Mouse (Mus musculus): ENCODE data around the gene Tmcc3. TPM values are rescaled to one million over a fixed set of nuclear protein-coding genes. Genes with fewer than 3 reads are reported as not detected.
A peak's percentile ranks its signal among the peaks of the same experiment; 100 is the strongest.

Tmcc3 gene
- polyA plus RNA-seq, 1 experiment from 2014 or later = 4.8 TPM

DNA sequence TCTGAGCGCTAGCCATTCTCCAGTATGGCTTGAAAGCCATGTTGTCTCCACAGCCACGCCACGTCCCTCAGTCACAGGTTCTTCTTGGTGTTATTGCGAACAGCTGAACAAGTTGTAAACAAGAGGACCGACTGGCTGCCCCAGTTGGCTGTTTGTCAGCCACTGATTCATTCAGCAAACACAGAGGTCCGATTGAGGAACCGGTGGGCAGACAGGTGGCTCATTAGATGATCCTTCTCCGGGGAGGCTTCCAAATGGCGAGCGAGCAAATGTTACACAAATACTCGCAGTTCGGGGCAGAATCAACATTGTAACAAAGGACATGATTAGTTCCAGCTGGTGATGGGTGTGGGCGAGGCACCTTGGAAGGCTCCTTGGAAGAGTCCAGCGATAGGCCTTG lies 256.2 kb downstream of the Tmcc3 start:
- no peak overlapping the region for H3K27ac ChIP-seq (replicated peaks)
- H3K9me3 ChIP-seq = no peaks in the 10 kb centered on the region
- 79% methylated on average over 14 of the region's 14 CpGs for WGBS
- no peak for ATAC-seq (ENCODE audit: low FRiP score, low read depth)
- no peak overlapping the region for H3K4me3 ChIP-seq
- no peaks in the 10 kb centered on the region for H3K27me3 ChIP-seq
- no peaks in the 10 kb centered on the region for H3K36me3 ChIP-seq
- H3K9ac ChIP-seq (replicated peaks) = no peak overlapping the region
- H3K4me2 ChIP-seq (replicated peaks) = no peak overlapping the region
- H3K4me1 ChIP-seq = 0 out of 2 replicates have a peak, but pooled peaks cover 4% of the 10 kb centered on the region

DNA sequence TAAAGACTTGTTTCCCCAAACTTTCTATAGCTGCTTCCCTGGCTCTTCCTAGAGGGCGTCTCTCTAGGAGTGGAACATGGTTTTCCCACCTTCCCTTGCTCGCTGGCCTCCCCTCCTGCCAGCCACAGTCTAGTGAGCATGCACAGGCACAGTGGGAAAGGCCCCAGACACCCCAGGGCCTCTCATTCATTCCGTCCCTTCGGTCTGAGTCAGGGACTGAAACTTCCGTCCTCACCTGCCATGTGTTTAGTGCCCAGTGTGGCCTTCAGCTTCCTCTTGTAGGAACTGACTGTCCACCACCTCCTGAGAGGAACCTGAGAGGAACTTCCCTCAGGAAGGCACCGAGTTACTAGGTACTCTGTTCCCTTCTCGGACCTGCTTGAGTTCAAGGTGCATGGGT lies 257.1 kb downstream of the Tmcc3 start:
- H3K4me2 ChIP-seq (replicated peaks) = no peak overlapping the region
- H3K36me3 ChIP-seq = no peaks in the 10 kb centered on the region
- H3K27me3 ChIP-seq = no peaks in the 10 kb centered on the region
- H3K4me1 ChIP-seq = 0 out of 2 replicates have a peak, but pooled peaks cover 4% of the 10 kb centered on the region
- no peak overlapping the region for H3K9ac ChIP-seq (replicated peaks)
- no peak for ATAC-seq (ENCODE audit: low FRiP score, low read depth)
- H3K27ac ChIP-seq (replicated peaks) = no peak overlapping the region
- H3K9me3 ChIP-seq = no peaks in the 10 kb centered on the region
- H3K4me3 ChIP-seq = no peak overlapping the region
- WGBS = 80% methylated on average over 7 of the region's 7 CpGs

DNA sequence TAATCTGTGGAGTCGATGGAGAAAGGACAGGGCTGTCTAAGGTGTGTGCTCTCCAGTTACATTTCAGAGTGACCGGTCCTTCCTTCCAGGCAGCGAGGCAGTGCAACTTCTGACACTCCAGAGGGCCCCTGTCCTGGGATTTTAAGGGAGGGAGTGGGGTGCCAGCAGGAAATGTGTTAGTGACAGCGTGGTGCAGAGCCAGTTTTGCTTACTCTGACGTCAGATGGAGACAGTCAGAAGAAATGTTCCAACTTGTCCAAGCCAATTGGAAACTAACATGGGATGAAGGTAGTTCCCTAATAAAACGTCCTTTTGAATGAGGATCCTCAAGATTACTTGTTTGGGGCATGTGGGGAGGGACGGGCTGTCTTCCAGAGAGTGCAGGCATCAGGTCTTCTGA lies 258.0 kb downstream of the Tmcc3 start:
- no peak for ATAC-seq (ENCODE audit: low FRiP score, low read depth)
- Histone ChIP-seq H3K27me3 (no peaks in the 10 kb centered on the region), H3K4me1 (0 out of 2 replicates have a peak, but pooled peaks cover 4% of the 10 kb centered on the region), H3K9me3 (no peaks in the 10 kb centered on the region), H3K9ac (replicated peaks) (no peak overlapping the region), H3K4me3 (no peak overlapping the region), H3K27ac (replicated peaks) (no peak overlapping the region), H3K4me2 (replicated peaks) (no peak overlapping the region), H3K36me3 (no peaks in the 10 kb centered on the region)
- WGBS = 82% methylated on average over 7 of the region's 7 CpGs

DNA sequence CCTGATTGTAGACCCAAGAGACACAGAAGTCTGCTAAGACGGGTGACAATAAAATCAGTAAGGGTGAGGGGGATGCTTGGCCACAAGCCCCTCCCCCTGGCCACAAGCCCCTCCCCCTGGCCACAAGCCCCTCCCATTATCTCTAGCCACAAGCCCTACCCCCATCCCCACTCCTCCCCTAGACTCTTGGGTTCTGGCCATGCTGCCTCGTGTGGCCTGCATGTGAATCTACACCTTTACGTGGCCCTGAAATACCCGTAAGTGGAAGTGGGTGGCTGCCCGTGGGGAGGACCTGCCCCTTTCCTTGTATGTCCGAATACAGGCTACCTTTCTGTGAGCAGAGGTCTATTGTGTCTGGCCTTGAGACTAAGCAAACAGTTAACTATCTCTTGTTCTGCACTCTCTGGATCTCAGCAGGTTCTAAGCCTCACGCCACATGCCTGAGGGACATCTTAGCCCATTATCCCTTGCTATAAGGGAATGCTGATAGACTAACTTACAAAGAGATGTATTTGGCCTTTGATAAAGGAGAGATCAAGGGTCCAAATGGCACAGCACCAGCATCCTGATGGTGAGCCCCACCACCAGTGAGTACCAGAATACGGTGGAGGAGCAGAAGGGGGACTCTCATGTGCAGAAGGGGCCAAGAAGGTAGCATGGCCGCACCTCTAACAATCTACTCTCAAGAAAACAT lies 260.3 kb downstream of the Tmcc3 start:
- no peak overlapping the region for H3K4me3 ChIP-seq
- ATAC-seq (ENCODE audit: low FRiP score, low read depth) = no peak
- H3K4me2 ChIP-seq (replicated peaks) = no peak overlapping the region
- no peaks in the 10 kb centered on the region for H3K9me3 ChIP-seq
- H3K36me3 ChIP-seq = no peaks in the 10 kb centered on the region
- H3K4me1 ChIP-seq = 0 out of 2 replicates have a peak, but pooled peaks cover 4% of the 10 kb centered on the region
- WGBS = 85% methylated on average over 9 of the region's 9 CpGs
- no peaks in the 10 kb centered on the region for H3K27me3 ChIP-seq
- H3K27ac ChIP-seq (replicated peaks) = no peak overlapping the region
- H3K9ac ChIP-seq (replicated peaks) = no peak overlapping the region

- WGBS = 68% methylated on average over 12 of the region's 12 CpGs
- ATAC-seq (ENCODE audit: low FRiP score, low read depth) = no peak
- Histone ChIP-seq H3K4me2 (replicated peaks) (no peak overlapping the region), H3K4me3 (no peak overlapping the region), H3K9me3 (no peaks in the 10 kb centered on the region), H3K27me3 (no peaks in the 10 kb centered on the region), H3K4me1 (0 out of 2 replicates have a peak, but pooled peaks cover 4% of the 10 kb centered on the region), H3K36me3 (no peaks in the 10 kb centered on the region), H3K9ac (replicated peaks) (no peak overlapping the region), H3K27ac (replicated peaks) (0 out of 2 replicates have a peak overlapping the region, but pooled peaks have one; percentile 10)
Observed at GRCm38 (mm10) chr10:94572772-94573171, 261.0 kb downstream of the Tmcc3 start.

GRCm38 (mm10) chr10:94574451-94575333 lies 262.9 kb downstream of the Tmcc3 start:
- Histone ChIP-seq H3K27ac (replicated peaks) (no peak overlapping the region), H3K9me3 (no peaks in the 10 kb centered on the region), H3K36me3 (no peaks in the 10 kb centered on the region), H3K9ac (replicated peaks) (no peak overlapping the region), H3K27me3 (no peaks in the 10 kb centered on the region), H3K4me1 (0 out of 2 replicates have a peak, but pooled peaks cover 4% of the 10 kb centered on the region), H3K4me2 (replicated peaks) (no peak overlapping the region), H3K4me3 (no peak overlapping the region)
- 87% methylated on average over 13 of the region's 13 CpGs for WGBS
- ATAC-seq (ENCODE audit: low FRiP score, low read depth) = no peak

DNA sequence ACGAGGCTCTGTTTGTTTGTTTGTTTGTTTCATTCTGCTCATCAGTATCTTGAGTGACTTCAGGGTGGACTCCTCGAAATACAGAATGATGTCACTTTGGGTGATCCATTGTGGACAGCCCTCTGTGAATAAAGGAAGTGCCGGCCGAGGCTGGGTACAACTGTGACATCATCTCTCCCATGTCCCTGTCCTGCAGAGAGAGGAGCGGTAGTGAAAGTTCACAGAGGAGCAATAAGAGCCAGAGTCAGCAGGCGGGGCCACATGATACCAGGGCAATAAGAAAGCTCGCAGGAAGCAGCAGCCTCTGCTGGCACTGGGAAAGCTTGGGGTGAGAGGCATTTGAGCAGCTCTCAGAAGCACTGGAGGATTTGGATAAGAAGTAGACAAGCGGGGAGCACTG lies 264.2 kb downstream of the Tmcc3 start:
- Histone ChIP-seq H3K27ac (replicated peaks) (no peak overlapping the region), H3K9me3 (no peaks in the 10 kb centered on the region), H3K9ac (replicated peaks) (no peak overlapping the region), H3K4me3 (no peak overlapping the region), H3K4me2 (replicated peaks) (no peak overlapping the region), H3K4me1 (0 out of 2 replicates have a peak, but pooled peaks cover 4% of the 10 kb centered on the region), H3K36me3 (no peaks in the 10 kb centered on the region), H3K27me3 (no peaks in the 10 kb centered on the region)
- 72% methylated on average over 8 of the region's 8 CpGs for WGBS
- no peak for ATAC-seq (ENCODE audit: low FRiP score, low read depth)

DNA sequence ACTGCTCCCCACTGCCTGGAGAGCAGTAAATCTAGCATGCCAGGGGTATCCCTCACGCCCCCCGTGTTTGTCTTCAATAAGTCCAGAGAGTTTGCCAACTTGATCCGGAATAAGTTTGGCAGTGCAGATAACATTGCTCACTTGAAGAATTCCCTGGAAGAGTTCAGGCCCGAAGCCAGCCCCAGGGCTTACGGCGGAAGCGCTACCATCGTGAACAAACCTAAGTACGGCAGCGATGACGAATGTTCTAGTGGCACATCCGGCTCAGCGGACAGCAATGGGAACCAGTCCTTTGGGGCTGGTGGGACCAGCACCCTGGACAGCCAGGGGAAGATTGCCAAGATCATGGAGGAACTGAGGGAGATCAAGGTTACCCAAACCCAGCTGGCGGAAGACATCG lies 267.1 kb downstream of the Tmcc3 start:
- Histone ChIP-seq H3K9me3 (no peaks in the 10 kb centered on the region), H3K4me2 (replicated peaks) (no peak overlapping the region), H3K4me1 (peaks cover 2% of the 10 kb centered on the region), H3K9ac (replicated peaks) (no peak overlapping the region), H3K4me3 (no peak overlapping the region), H3K36me3 (no peaks in the 10 kb centered on the region), H3K27me3 (peaks cover 10% of the 10 kb centered on the region; the same call in 1 of the 2 replicates), H3K27ac (replicated peaks) (no peak overlapping the region)
- ATAC-seq (ENCODE audit: low FRiP score, low read depth) = no peak
- 94% methylated on average over 15 of the region's 15 CpGs for WGBS

- H3K9ac ChIP-seq (replicated peaks) = no peak overlapping the region
- H3K4me3 ChIP-seq = no peak overlapping the region
- H3K36me3 ChIP-seq = no peaks in the 10 kb centered on the region
- no peak for ATAC-seq (ENCODE audit: low FRiP score, low read depth)
- H3K27me3 ChIP-seq = peaks cover 24% of the 10 kb centered on the region
- H3K4me1 ChIP-seq = peaks cover 24% of the 10 kb centered on the region
- H3K27ac ChIP-seq (replicated peaks) = no peak overlapping the region
- no peaks in the 10 kb centered on the region for H3K9me3 ChIP-seq
- 92% methylated on average over 3 of the region's 3 CpGs for WGBS
- H3K4me2 ChIP-seq (replicated peaks) = no peak overlapping the region
Observed at GRCm38 (mm10) chr10:94581384-94581783, 269.6 kb downstream of the Tmcc3 start.

- no peak overlapping the region for H3K4me2 ChIP-seq (replicated peaks)
- peaks cover 24% of the 10 kb centered on the region for H3K4me1 ChIP-seq
- no peak for ATAC-seq (ENCODE audit: low FRiP score, low read depth)
- no peaks in the 10 kb centered on the region for H3K9me3 ChIP-seq
- H3K27me3 ChIP-seq = peaks cover 29% of the 10 kb centered on the region
- H3K36me3 ChIP-seq = no peaks in the 10 kb centered on the region
- WGBS = 58% methylated on average over 4 of the region's 4 CpGs
- H3K27ac ChIP-seq (replicated peaks) = no peak overlapping the region
- no peak overlapping the region for H3K4me3 ChIP-seq
- no peak overlapping the region for H3K9ac ChIP-seq (replicated peaks)
Observed at GRCm38 (mm10) chr10:94583714-94584113, 272.0 kb downstream of the Tmcc3 start.

GRCm38 (mm10) chr10:94584851-94585359 lies 273.2 kb downstream of the Tmcc3 start:
- H3K27ac ChIP-seq (replicated peaks) = peak overlapping the region; percentile 61
- H3K36me3 ChIP-seq = no peaks in the 10 kb centered on the region
- peaks cover 24% of the 10 kb centered on the region for H3K4me1 ChIP-seq
- 0 out of 2 replicates have a peak overlapping the region, but pooled peaks have one; percentile 15 for H3K4me3 ChIP-seq
- ATAC-seq (ENCODE audit: low FRiP score, low read depth) = peak; percentile 73
- peaks cover 29% of the 10 kb centered on the region for H3K27me3 ChIP-seq
- WGBS = 15% methylated on average over 17 of the region's 17 CpGs
- H3K4me2 ChIP-seq (replicated peaks) = peak overlapping the region; percentile 46
- no peaks in the 10 kb centered on the region for H3K9me3 ChIP-seq
- 0 out of 2 replicates have a peak overlapping the region, but pooled peaks have one; percentile 31 for H3K9ac ChIP-seq (replicated peaks)

DNA sequence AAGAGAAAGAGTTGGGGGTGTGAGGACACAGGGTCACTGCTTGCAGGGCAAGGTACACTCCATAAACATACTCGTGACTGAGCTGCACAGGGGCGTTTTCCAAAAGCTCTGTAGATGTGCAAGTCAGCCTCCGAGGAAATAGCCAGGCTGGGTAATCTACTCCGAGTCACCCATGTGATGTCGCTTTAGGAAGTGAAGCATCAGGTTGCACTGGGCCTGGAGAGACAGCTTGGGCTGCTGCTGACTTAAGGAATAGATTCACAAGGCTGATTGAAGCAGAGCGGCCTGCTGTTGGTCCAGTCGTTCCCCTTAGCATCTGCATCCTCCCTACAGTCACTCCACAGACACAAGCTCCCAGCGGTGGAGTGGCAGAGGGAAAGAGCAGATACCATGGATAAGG lies 274.1 kb downstream of the Tmcc3 start:
- peaks cover 24% of the 10 kb centered on the region for H3K4me1 ChIP-seq
- H3K27me3 ChIP-seq = peaks cover 29% of the 10 kb centered on the region
- 76% methylated on average over 8 of the region's 8 CpGs for WGBS
- H3K4me2 ChIP-seq (replicated peaks) = no peak overlapping the region
- H3K27ac ChIP-seq (replicated peaks) = no peak overlapping the region
- H3K9me3 ChIP-seq = no peaks in the 10 kb centered on the region
- no peak for ATAC-seq (ENCODE audit: low FRiP score, low read depth)
- no peaks in the 10 kb centered on the region for H3K36me3 ChIP-seq
- no peak overlapping the region for H3K9ac ChIP-seq (replicated peaks)
- H3K4me3 ChIP-seq = no peak overlapping the region
